In the genomic region with DNA sequence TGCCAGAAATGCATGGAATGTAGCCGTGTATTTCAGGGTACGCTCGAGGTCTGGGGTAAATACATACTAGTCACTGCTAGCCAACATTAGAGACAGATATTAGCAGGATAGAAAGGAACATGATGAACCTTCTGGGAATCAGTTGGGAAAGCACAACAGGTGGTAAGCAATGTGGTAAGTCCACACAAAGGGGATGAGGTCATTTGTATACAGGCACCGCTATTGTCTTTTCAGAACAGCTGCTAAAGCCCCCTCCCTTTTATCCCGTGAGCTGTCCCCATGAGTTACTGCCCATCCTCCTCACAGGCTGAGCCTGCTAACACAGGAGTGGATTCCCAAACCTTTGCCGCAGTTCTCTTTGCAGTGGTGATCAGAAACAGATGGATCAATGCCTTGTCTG, we compare ENCODE assay signal across 10 mouse cellular contexts.
DNase-seq lines count a peak whose midpoint lies in the region; ATAC-seq and TF ChIP-seq lines count a peak whose summit lies in the region.
"Had no signal": no experiment of that assay in that cellular context is flagged by ENCODE, and none has a peak within 500 bp of the region (broad histone marks: within the 10 kb centered on the region; RNA-seq: fewer than 3 reads in every experiment).

No protein-coding gene starts in this region.

- H3K79me2 ChIP-seq in myocyte (ENCODE audit: control insufficient read depth, insufficient read depth): no peaks in the 10 kb centered on the region

- H3K27me3 ChIP-seq in limb, embryonic 11.5 days (ENCODE audit: control insufficient read depth, insufficient read depth, low read length): no peaks in the 10 kb centered on the region
- no peaks in the 10 kb centered on the region for H3K27me3 ChIP-seq in myocyte (ENCODE audit: control insufficient read depth, insufficient read depth, insufficient read length)
- H3K27me3 ChIP-seq: heart, embryonic 15.5 days had no signal

- H3K4me3 ChIP-seq in limb, embryonic 11.5 days (ENCODE audit: low read depth, low read length): no peak overlapping the region
- H3K4me3 ChIP-seq in myocyte: no peak overlapping the region
- H3K4me3 ChIP-seq: heart, embryonic 15.5 days had no signal

- peak; percentile 27 for DNase-seq in layer of hippocampus, adult 9-11 months
- DNase-seq in layer of hippocampus, adult 8-10 months (ENCODE audit: low spot score in 2 of 2): no peak
- peak; percentile 49 for DNase-seq in brain, embryonic 14.5 days (ENCODE audit: low read depth)
- DNase-seq in limb, embryonic 11.5 days (ENCODE audit: low spot score): peak; percentile 50
- no peak for DNase-seq in right cerebral cortex, postnatal 14 days
- DNase-seq in urinary bladder, postnatal 10 days (ENCODE audit: low spot score): no peak
- no peak for DNase-seq in urinary bladder, postnatal 14 days (ENCODE audit: low spot score)

- H3K27ac ChIP-seq in limb, embryonic 11.5 days (replicated peaks; ENCODE audit: low read depth, low read length): peak overlapping the region; percentile 23; the same call in 1 of the 2 replicates
- H3K27ac ChIP-seq: heart, embryonic 15.5 days had no signal

- no peak overlapping the region for H3ac ChIP-seq in myocyte (ENCODE audit: control insufficient read depth, insufficient read length)

- no peaks in the 10 kb centered on the region for H3K9me3 ChIP-seq in limb, embryonic 11.5 days (ENCODE audit: control insufficient read depth, low read length)
- H3K9me3 ChIP-seq: heart, embryonic 15.5 days had no signal

- 0 out of 2 replicates have a peak, but pooled peaks have one; percentile 47 for ATAC-seq in limb, embryonic 11.5 days (ENCODE audit: insufficient number of reproducible peaks, low FRiP score, low TSS enrichment, low read depth)
- ATAC-seq: intestine, postnatal 0 days had no signal

- no peak overlapping the region for H3K4me2 ChIP-seq in limb, embryonic 11.5 days (ENCODE audit: low read depth, severe bottlenecking)
- peak overlapping the region; percentile 52 for H3K4me2 ChIP-seq in myocyte (ENCODE audit: low read depth)
- H3K4me2 ChIP-seq: heart, embryonic 15.5 days had no signal

- no peaks in the 10 kb centered on the region for H3K36me3 ChIP-seq in limb, embryonic 11.5 days (ENCODE audit: control insufficient read depth, insufficient read depth, low read length)
- no peaks in the 10 kb centered on the region for H3K36me3 ChIP-seq in myocyte (ENCODE audit: control insufficient read depth, insufficient read depth)
- H3K36me3 ChIP-seq: heart, embryonic 15.5 days had no signal

- no peak overlapping the region for H3K9ac ChIP-seq in limb, embryonic 11.5 days (ENCODE audit: low read length)
- H3K9ac ChIP-seq: heart, embryonic 15.5 days had no signal

- H3K4me1 ChIP-seq in limb, embryonic 11.5 days (ENCODE audit: control insufficient read depth, insufficient read depth, low read length): no peaks in the 10 kb centered on the region
- H3K4me1 ChIP-seq: heart, embryonic 15.5 days had no signal

- 26% methylated on average over 6 of the region's 6 CpGs for whole genome bisulfite sequencing in limb, embryonic 11.5 days

- no peak for TF ChIP-seq CTCF in brain, embryonic 14.5 days (IDR thresholded peaks at IDR 0.05; ENCODE audit: borderline replicate concordance, extremely low read depth, insufficient read depth, insufficient read length)

- TF ChIP-seq POLR2A in brain, embryonic 14.5 days (IDR thresholded peaks at IDR 0.05; ENCODE audit: borderline replicate concordance, extremely low read depth, insufficient read depth, insufficient read length, poor library complexity, severe bottlenecking): no peak
- no peak for TF ChIP-seq POLR2A in myocyte (IDR thresholded peaks at IDR 0.05; ENCODE audit: insufficient read length, low read depth)

TF ChIP-seq in myocyte, 11 proteins besides CTCF, POLR2A, EP300 and RAD21:
- no peak for TF ChIP-seq POLR2AphosphoS2 (IDR thresholded peaks at IDR 0.05; ENCODE audit: insufficient read length, low read depth)
- no peak for TF ChIP-seq SRF (IDR thresholded peaks at IDR 0.05; ENCODE audit: control insufficient read depth, insufficient read length, low read depth)
- TF ChIP-seq CEBPB (IDR thresholded peaks at IDR 0.05; ENCODE audit: insufficient read depth, poor library complexity, severe bottlenecking): peak; percentile 53
- TF ChIP-seq E2F4 (IDR thresholded peaks at IDR 0.05; ENCODE audit: insufficient read depth): no peak
- TF ChIP-seq TCF12 (IDR thresholded peaks at IDR 0.05; ENCODE audit: insufficient read depth, poor library complexity, severe bottlenecking): peak; percentile 75
- peak; percentile 29 for TF ChIP-seq TCF3 (IDR thresholded peaks at IDR 0.05; ENCODE audit: insufficient read length, low read depth)
- peak in 2 of 3 experiments; percentile 93 for TF ChIP-seq MYOD1 (IDR thresholded peaks at IDR 0.05; ENCODE audit: control insufficient read depth in 1 of 3, insufficient read length in 2 of 3, low read depth in 2 of 3)
- TF ChIP-seq MYOG (IDR thresholded peaks at IDR 0.05; ENCODE audit: control insufficient read depth in 1 of 3, insufficient read depth in 1 of 3, insufficient read length in 2 of 3, low read depth in 2 of 3): peak in 2 of 3 experiments; percentile 61 to 85
TF ChIP-seq in myocyte: peak in this region for 5.

Comparison
In these comparisons a context has a peak if more than half of its experiments do, and no peak if none do; other contexts are left out.
1. DNase-seq: peak in layer of hippocampus, adult 9-11 months (single experiment), brain, embryonic 14.5 days (single experiment) and limb, embryonic 11.5 days (single experiment); none in layer of hippocampus, adult 8-10 months (0 of 2), right cerebral cortex, postnatal 14 days (single experiment), urinary bladder, postnatal 10 days (single experiment) and urinary bladder, postnatal 14 days (single experiment).